Mouse (Mus musculus) embryonic fibroblast, embryonic 13.5 days (primary cell): ENCODE measurements at regions not wholly inside any gene's neighbourhood (a gene's known extent, or its start where the extent isn't known, plus 50 kb on each side); places are given as distances from the start of the nearest gene placed in this dataset.

Experiments used
- H3K27ac ChIP-seq: 2 replicates; pipeline ENCODE4 v1.5.1; 2012; ENCODE audit warnings: low read length, control low read depth, inconsistent platforms; ENCODE audit not compliant: insufficient read depth
- H3K4me1 ChIP-seq: 2 replicates; pipeline ENCODE4 v1.6.1; 2011; ENCODE audit warnings: low read length; ENCODE audit not compliant: control insufficient read depth, insufficient read depth
- H3K4me3 ChIP-seq: 2 replicates; pipeline ENCODE4 v1.5.1; 2011; ENCODE audit warnings: mild to moderate bottlenecking, control low read depth, low read length; ENCODE audit not compliant: insufficient read depth
- CTCF ChIP-seq: IDR thresholded peaks from 2 replicates; pipeline ENCODE4 v1.5.1; 2011; ENCODE audit warnings: mild to moderate bottlenecking, control low read depth, low read length, moderate library complexity, borderline replicate concordance; ENCODE audit not compliant: insufficient read depth
- POLR2A ChIP-seq: IDR thresholded peaks from 2 replicates; pipeline ENCODE4 v1.6.1; 2011; ENCODE audit warnings: low read depth, mild to moderate bottlenecking, control low read depth, low read length, moderate library complexity

GRCm38 (mm10) chr2:54264773-54265452 lies 171.2 kb upstream of the Galnt13 start:
- Histone ChIP-seq H3K4me3 (no peak overlapping the region), H3K27ac (no peak overlapping the region), H3K4me1 (no peaks in the 10 kb centered on the region)
- TF ChIP-seq POLR2A, result no peak
- TF ChIP-seq CTCF, result no peak

GRCm38 (mm10) chr2:54265453-54265823 lies 170.7 kb upstream of the Galnt13 start:
- no peak overlapping the region for H3K4me3 ChIP-seq
- H3K27ac ChIP-seq, result no peak overlapping the region
- no peak for TF ChIP-seq CTCF
- no peak for TF ChIP-seq POLR2A
- H3K4me1 ChIP-seq, result no peaks in the 10 kb centered on the region

- TF ChIP-seq POLR2A (no peak), CTCF (no peak)
- H3K4me3 ChIP-seq, result no peak overlapping the region
- H3K27ac ChIP-seq, result peak overlapping the region; percentile 96
- H3K4me1 ChIP-seq, result peaks cover 5% of the 10 kb centered on the region
Observed at GRCm38 (mm10) chr2:54281966-54282365, 154.2 kb upstream of the Galnt13 start.

- TF ChIP-seq CTCF (no peak), POLR2A (no peak)
- Histone ChIP-seq H3K27ac (peak overlapping the region; percentile 95), H3K4me3 (no peak overlapping the region), H3K4me1 (peaks cover 5% of the 10 kb centered on the region)
Observed at GRCm38 (mm10) chr2:54283876-54284275, 152.2 kb upstream of the Galnt13 start.

- H3K4me3 ChIP-seq, result no peak overlapping the region
- no peaks in the 10 kb centered on the region for H3K4me1 ChIP-seq
- no peak overlapping the region for H3K27ac ChIP-seq
- TF ChIP-seq POLR2A (no peak), CTCF (no peak)
Observed at GRCm38 (mm10) chr2:54305473-54305872, 130.6 kb upstream of the Galnt13 start.

GRCm38 (mm10) chr2:54318559-54318958 lies 117.6 kb upstream of the Galnt13 start:
- Histone ChIP-seq H3K4me1 (no peaks in the 10 kb centered on the region), H3K4me3 (no peak overlapping the region), H3K27ac (no peak overlapping the region)
- TF ChIP-seq CTCF, result no peak
- TF ChIP-seq POLR2A, result no peak

GRCm38 (mm10) chr2:54366963-54367362 lies 69.2 kb upstream of the Galnt13 start:
- TF ChIP-seq CTCF (no peak), POLR2A (no peak)
- H3K4me3 ChIP-seq, result no peak overlapping the region
- H3K27ac ChIP-seq, result no peak overlapping the region
- no peaks in the 10 kb centered on the region for H3K4me1 ChIP-seq

GRCm38 (mm10) chr2:54379279-54379678 lies 56.8 kb upstream of the Galnt13 start:
- H3K27ac ChIP-seq, result no peak overlapping the region
- no peak overlapping the region for H3K4me3 ChIP-seq
- no peaks in the 10 kb centered on the region for H3K4me1 ChIP-seq
- TF ChIP-seq CTCF (no peak), POLR2A (no peak)
